Mouse (Mus musculus): ENCODE measurements around the gene AU041133. TPM values are rescaled to one million over a fixed set of nuclear protein-coding genes. Genes with fewer than 3 reads are reported as not detected.
"Not testable (repeated sequence)": the region's sequence is repeated elsewhere in the genome, so short reads cannot be mapped to it uniquely, and the experiment has no call there.

The AU041133 gene
- polyA plus RNA-seq (2015; fragmentation: Nextera tagmentation; extraction: Ambion mirVana): 1.1 and 1.8 TPM in 2 replicates

GRCm38 (mm10) chr10:82127850-82128401 is at the start of gene AU041133:
Gene AU041133 (plus strand): TSS chr10:82128013.
- TF ChIP-seq CTCF (IDR thresholded peaks at IDR 0.05; ENCODE audit: low read depth) (no peak), EP300 (IDR thresholded peaks at IDR 0.05; ENCODE audit: low read depth) (no peak)
- no peaks in the 10 kb centered on the region for H3K36me3 ChIP-seq (replicated peaks; ENCODE audit: insufficient read depth, low read length)
- H3K27me3 ChIP-seq (ENCODE audit: insufficient read depth, low read length): no peaks in the 10 kb centered on the region
- H3K9me3 ChIP-seq (ENCODE audit: low read length): peaks cover 7% of the 10 kb centered on the region; the same call in 1 of the 2 replicates
- DNase-seq: peak; percentile 87
- H3K27ac ChIP-seq (ENCODE audit: low read depth): peak within 1 kb of the TSS; percentile 79
- peak within 1 kb of the TSS; percentile 70 for H3K4me3 ChIP-seq (ENCODE audit: low read depth, low read length)
- peak; percentile 100 for ATAC-seq
- H3K4me1 ChIP-seq (ENCODE audit: insufficient read depth): no peaks in the 10 kb centered on the region
- peak within 1 kb of the TSS; percentile 65 for H3K9ac ChIP-seq (replicated peaks)
- H3K4me2 ChIP-seq (ENCODE audit: low read depth, low read length): peak within 1 kb of the TSS; percentile 74
- WGBS (ENCODE audit: insufficient replicate concordance): 1% methylated on average over 41 of the region's 41 CpGs

- Histone ChIP-seq H3K27ac (ENCODE audit: low read depth) (peak within 1 kb of the TSS; percentile 48; the same call in 1 of the 2 replicates), H3K9ac (replicated peaks) (peak within 1 kb of the TSS; percentile 46; the same call in 1 of the 2 replicates), H3K4me2 (ENCODE audit: low read depth, low read length) (peak within 1 kb of the TSS; percentile 58), H3K4me3 (ENCODE audit: low read depth, low read length) (peak within 1 kb of the TSS; percentile 46)
- not testable (repeated sequence) for H3K36me3 ChIP-seq (replicated peaks; ENCODE audit: insufficient read depth, low read length); H3K4me1 ChIP-seq (ENCODE audit: insufficient read depth); H3K27me3 ChIP-seq (ENCODE audit: insufficient read depth, low read length); H3K9me3 ChIP-seq (ENCODE audit: low read length)
- WGBS (ENCODE audit: insufficient replicate concordance): 19% methylated on average over 42 of the region's 42 CpGs
- DNase-seq: peak; percentile 58
- ATAC-seq: peak; percentile 96
These were observed 44.8 kb upstream of the AU041133 start, which contains the start of gene BC024063 for GRCm38 (mm10) chr10:82082728-82083621. Gene BC024063 (plus strand): TSS chr10:82083353.

- not testable (repeated sequence) for H3K9ac ChIP-seq (replicated peaks)
These were observed 44.2 kb upstream of the AU041133 start for GRCm38 (mm10) chr10:82083622-82083971.

GRCm38 (mm10) chr10:82117206-82117605 is 10.6 kb upstream of the AU041133 start:
- Histone ChIP-seq H3K36me3 (replicated peaks; ENCODE audit: insufficient read depth, low read length) (no peaks in the 10 kb centered on the region), H3K27ac (ENCODE audit: low read depth) (no peak overlapping the region), H3K9ac (replicated peaks) (no peak overlapping the region), H3K4me3 (ENCODE audit: low read depth, low read length) (no peak overlapping the region), H3K9me3 (ENCODE audit: low read length) (peaks cover 4% of the 10 kb centered on the region), H3K27me3 (ENCODE audit: insufficient read depth, low read length) (no peaks in the 10 kb centered on the region), H3K4me2 (ENCODE audit: low read depth, low read length) (no peak overlapping the region), H3K4me1 (ENCODE audit: insufficient read depth) (no peaks in the 10 kb centered on the region)
- ATAC-seq: no peak
- TF ChIP-seq EP300 (IDR thresholded peaks at IDR 0.05; ENCODE audit: low read depth) (no peak), CTCF (IDR thresholded peaks at IDR 0.05; ENCODE audit: low read depth) (no peak)
- 73% methylated on average over 3 of the region's 3 CpGs for WGBS (ENCODE audit: insufficient replicate concordance)
- no peak for DNase-seq

More at GRCm38 (mm10) chr10:82083622-82083971, 44.2 kb upstream of the AU041133 start:
- H3K36me3 ChIP-seq (replicated peaks; ENCODE audit: insufficient read depth, low read length); H3K27me3 ChIP-seq (ENCODE audit: insufficient read depth, low read length); H3K9me3 ChIP-seq (ENCODE audit: low read length); DNase-seq; H3K27ac ChIP-seq (ENCODE audit: low read depth); ATAC-seq; H3K4me1 ChIP-seq (ENCODE audit: insufficient read depth): not testable (repeated sequence)
- Histone ChIP-seq H3K4me3 (ENCODE audit: low read depth, low read length) (peak overlapping the region; percentile 46), H3K4me2 (ENCODE audit: low read depth, low read length) (peak overlapping the region; percentile 58)
- 15% methylated on average over 14 of the region's 14 CpGs for WGBS (ENCODE audit: insufficient replicate concordance)

GRCm38 (mm10) chr10:82145282-82145681 is 17.5 kb downstream of the AU041133 start:
- no peak for TF ChIP-seq CTCF (IDR thresholded peaks at IDR 0.05; ENCODE audit: low read depth)
- no peak for TF ChIP-seq EP300 (IDR thresholded peaks at IDR 0.05; ENCODE audit: low read depth)
- no peaks in the 10 kb centered on the region for H3K27me3 ChIP-seq (ENCODE audit: insufficient read depth, low read length)
- ATAC-seq: no peak
- peaks cover 31% of the 10 kb centered on the region for H3K9me3 ChIP-seq (ENCODE audit: low read length)
- no peaks in the 10 kb centered on the region for H3K4me1 ChIP-seq (ENCODE audit: insufficient read depth)
- WGBS (ENCODE audit: insufficient replicate concordance): 81% methylated on average over 1 of the region's 1 CpGs
- H3K4me3 ChIP-seq (ENCODE audit: low read depth, low read length): no peak overlapping the region
- no peak overlapping the region for H3K9ac ChIP-seq (replicated peaks)
- H3K27ac ChIP-seq (ENCODE audit: low read depth): no peak overlapping the region
- peaks cover 26% of the 10 kb centered on the region for H3K36me3 ChIP-seq (replicated peaks; ENCODE audit: insufficient read depth, low read length)
- no peak for DNase-seq
- H3K4me2 ChIP-seq (ENCODE audit: low read depth, low read length): no peak overlapping the region

GRCm38 (mm10) chr10:82147571-82147970 is 19.8 kb downstream of the AU041133 start:
- no peak overlapping the region for H3K27ac ChIP-seq (ENCODE audit: low read depth)
- 70% methylated on average over 4 of the region's 4 CpGs for WGBS (ENCODE audit: insufficient replicate concordance)

More at GRCm38 (mm10) chr10:82147571-82147970, 19.8 kb downstream of the AU041133 start:
- Histone ChIP-seq H3K4me1 (ENCODE audit: insufficient read depth) (no peaks in the 10 kb centered on the region), H3K4me3 (ENCODE audit: low read depth, low read length) (no peak overlapping the region), H3K27me3 (ENCODE audit: insufficient read depth, low read length) (no peaks in the 10 kb centered on the region), H3K9ac (replicated peaks) (no peak overlapping the region), H3K4me2 (ENCODE audit: low read depth, low read length) (no peak overlapping the region), H3K36me3 (replicated peaks; ENCODE audit: insufficient read depth, low read length) (peaks cover 30% of the 10 kb centered on the region), H3K9me3 (ENCODE audit: low read length) (peaks cover 51% of the 10 kb centered on the region)
- ATAC-seq: no peak
- TF ChIP-seq CTCF (IDR thresholded peaks at IDR 0.05; ENCODE audit: low read depth) (no peak), EP300 (IDR thresholded peaks at IDR 0.05; ENCODE audit: low read depth) (no peak)
- DNase-seq: no peak

Data from liver, postnatal 0 days (tissue).